Mouse (Mus musculus) forebrain, embryonic 16.5 days (tissue): ENCODE data around the gene Ghdc. TPM values are rescaled to one million over a fixed set of nuclear protein-coding genes. Genes with fewer than 3 reads are reported as not detected.

Experiments used
- ATAC-seq: fragments of 200-750 bp; cut with Nextera tagmentation; 2 replicates; pipeline ENCODE4 v1.8.0; 2017; ENCODE audit warnings: mild to moderate bottlenecking, moderate library complexity
- H3K27ac ChIP-seq: fragments of 300-500 bp; sonication (generic); 2 replicates; pipeline ENCODE4 v1.5.1; 2014; ENCODE audit warnings: low read length, control low read depth
- H3K27me3 ChIP-seq: fragments of 300-500 bp; sonication (generic); replicated peaks from 2 replicates; pipeline ENCODE4 v1.6.1; 2014; ENCODE audit warnings: low read length; ENCODE audit not compliant: control insufficient read depth, insufficient read depth
- H3K36me3 ChIP-seq: fragments of 300-500 bp; sonication (generic); 2 replicates; pipeline ENCODE4 v1.6.1; 2014; ENCODE audit not compliant: control insufficient read depth, insufficient read depth
- H3K4me1 ChIP-seq: fragments of 300-500 bp; sonication (generic); replicated peaks from 2 replicates; pipeline ENCODE4 v1.6.1; 2014; ENCODE audit warnings: low read length; ENCODE audit not compliant: control insufficient read depth, insufficient read depth
- H3K4me2 ChIP-seq: fragments of 300-500 bp; sonication (generic); 2 replicates; pipeline ENCODE4 v1.6.1; 2014; ENCODE audit warnings: mild to moderate bottlenecking, low read length, control low read depth
- H3K4me3 ChIP-seq: fragments of 300-500 bp; sonication (generic); replicated peaks from 2 replicates; pipeline ENCODE4 v1.5.1; 2014; ENCODE audit warnings: mild to moderate bottlenecking, low read length, control low read depth
- H3K9ac ChIP-seq: fragments of 300-500 bp; sonication (generic); replicated peaks from 2 replicates; pipeline ENCODE4 v1.6.1; 2014; ENCODE audit warnings: low read depth, low read length, control low read depth
- H3K9me3 ChIP-seq: fragments of 300-500 bp; sonication (generic); 2 replicates; pipeline ENCODE4 v1.6.1; 2016; ENCODE audit warnings: low read length; ENCODE audit not compliant: control insufficient read depth
- WGBS: fragments of 180-500 bp; shearing (Covaris S2); extraction: QIAGEN DNeasy Blood & Tissue Kit; methylation state at CpG from one replicate; pipeline ENCODE4 v1.1.7; 2014; 5-methylcytosine and 5-hydroxymethylcytosine counted together
- polyA plus RNA-seq: library from polyadenylated mRNA; unstranded; fragments of >200 nt; fragmentation: Nextera tagmentation; extraction: Ambion mirVana; gene quantifications from 2 replicates; pipeline ENCODE4 v1.2.1, GENCODE M21; 2015

Ghdc gene
- polyA plus RNA-seq, 1 experiment from 2014 or later = 5.0 TPM

- Histone ChIP-seq H3K4me1 (peaks cover 16% of the 10 kb centered on the region), H3K36me3 (no peaks in the 10 kb centered on the region), H3K9me3 (no peaks in the 10 kb centered on the region), H3K4me3 (no peak overlapping the region), H3K9ac (no peak overlapping the region), H3K27me3 (no peaks in the 10 kb centered on the region; the same call in 1 of the 2 replicates), H3K27ac (no peak overlapping the region), H3K4me2 (no peak overlapping the region)
- no peak for ATAC-seq
- WGBS = 71% methylated on average over 6 of the region's 6 CpGs
These were observed 14.3 kb downstream of the Ghdc start for GRCm38 (mm10) chr11:100756476-100756875.

- Histone ChIP-seq H3K4me3 (no peak overlapping the region), H3K36me3 (no peaks in the 10 kb centered on the region), H3K9ac (no peak overlapping the region), H3K9me3 (no peaks in the 10 kb centered on the region), H3K4me2 (no peak overlapping the region), H3K27ac (no peak overlapping the region), H3K4me1 (peaks cover 9% of the 10 kb centered on the region), H3K27me3 (no peaks in the 10 kb centered on the region; the same call in 1 of the 2 replicates)
- no peak for ATAC-seq
- WGBS = 89% methylated on average over 3 of the region's 3 CpGs
These were observed 16.1 kb downstream of the Ghdc start for GRCm38 (mm10) chr11:100754693-100755057.

DNA sequence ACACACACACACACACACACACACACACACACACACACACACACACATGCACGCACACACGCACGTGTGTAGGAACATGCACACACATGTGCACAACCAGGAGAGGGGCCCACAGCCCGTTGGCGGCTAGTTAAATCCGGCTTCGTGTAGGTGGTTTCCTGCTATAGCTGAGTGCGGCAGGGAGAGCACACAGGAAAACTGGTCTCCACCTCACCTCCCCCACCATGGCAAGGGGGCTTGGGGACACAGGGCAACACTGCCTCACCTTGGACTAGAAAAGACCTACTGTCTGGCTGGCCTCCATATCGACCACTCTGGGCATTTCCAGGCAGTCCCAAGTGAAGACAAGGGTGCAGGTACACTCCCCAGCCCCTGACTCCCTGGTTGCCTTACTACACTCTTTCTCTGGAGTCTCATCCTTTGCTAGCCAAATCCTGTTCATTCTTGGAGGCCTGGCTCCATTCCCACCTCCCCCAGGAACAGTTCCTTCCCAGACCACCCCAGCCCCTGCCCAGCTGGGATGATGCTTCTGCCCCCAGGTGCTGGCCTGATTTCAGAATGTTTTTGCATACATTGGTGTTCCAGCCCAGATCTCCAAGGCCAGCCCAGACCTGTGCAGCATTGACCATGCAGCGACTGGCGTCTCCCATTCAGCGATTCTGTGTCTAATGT, 16.6 kb downstream of the Ghdc start:
- H3K36me3 ChIP-seq = no peaks in the 10 kb centered on the region
- 90% methylated on average over 12 of the region's 12 CpGs for WGBS
- peaks cover 5% of the 10 kb centered on the region; the same call in 1 of the 2 replicates for H3K4me1 ChIP-seq
- H3K9ac ChIP-seq = no peak overlapping the region
- ATAC-seq = no peak
- no peak overlapping the region for H3K27ac ChIP-seq
- no peaks in the 10 kb centered on the region; the same call in 1 of the 2 replicates for H3K27me3 ChIP-seq
- H3K4me3 ChIP-seq = no peak overlapping the region
- H3K9me3 ChIP-seq = no peaks in the 10 kb centered on the region
- H3K4me2 ChIP-seq = no peak overlapping the region

GRCm38 (mm10) chr11:100752294-100752693, 18.5 kb downstream of the Ghdc start:
- Histone ChIP-seq H3K4me1 (no peaks in the 10 kb centered on the region), H3K9me3 (no peaks in the 10 kb centered on the region), H3K27ac (no peak overlapping the region), H3K4me2 (no peak overlapping the region), H3K36me3 (no peaks in the 10 kb centered on the region), H3K9ac (no peak overlapping the region), H3K27me3 (no peaks in the 10 kb centered on the region; the same call in 1 of the 2 replicates), H3K4me3 (no peak overlapping the region)
- WGBS = 38% methylated on average over 10 of the region's 10 CpGs
- ATAC-seq = no peak

DNA sequence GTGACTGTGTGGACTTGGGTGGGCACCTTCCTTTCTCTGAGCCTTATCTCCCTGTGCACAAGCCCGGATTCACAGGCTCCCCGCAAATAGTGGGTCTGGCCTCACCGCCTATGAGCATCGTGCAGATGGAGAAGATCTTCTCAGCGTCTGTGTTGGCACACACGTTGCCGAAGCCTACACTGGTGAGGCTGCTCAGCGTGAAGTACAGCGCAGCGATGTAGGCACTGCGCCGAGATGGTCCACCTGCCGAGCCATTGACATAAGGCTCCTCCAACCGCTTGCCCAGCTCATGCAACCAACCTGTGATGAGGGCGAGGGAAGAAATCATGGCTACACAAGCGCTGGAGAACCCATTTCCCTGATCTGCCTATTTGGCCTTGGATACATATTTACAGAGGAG, 20.6 kb downstream of the Ghdc start:
- WGBS = 94% methylated on average over 16 of the region's 16 CpGs
- Histone ChIP-seq H3K9me3 (no peaks in the 10 kb centered on the region), H3K27ac (no peak overlapping the region), H3K4me1 (no peaks in the 10 kb centered on the region), H3K36me3 (no peaks in the 10 kb centered on the region), H3K9ac (no peak overlapping the region), H3K4me3 (no peak overlapping the region), H3K27me3 (no peaks in the 10 kb centered on the region; the same call in 1 of the 2 replicates), H3K4me2 (no peak overlapping the region)
- ATAC-seq = no peak

GRCm38 (mm10) chr11:100749469-100749868, 21.3 kb downstream of the Ghdc start:
- 54% methylated on average over 25 of the region's 25 CpGs for WGBS
- H3K4me3 ChIP-seq = no peak overlapping the region
- H3K9me3 ChIP-seq = no peaks in the 10 kb centered on the region
- no peak for ATAC-seq
- H3K27me3 ChIP-seq = no peaks in the 10 kb centered on the region; the same call in 1 of the 2 replicates
- H3K36me3 ChIP-seq = no peaks in the 10 kb centered on the region
- no peaks in the 10 kb centered on the region for H3K4me1 ChIP-seq
- no peak overlapping the region for H3K4me2 ChIP-seq
- H3K9ac ChIP-seq = no peak overlapping the region
- H3K27ac ChIP-seq = no peak overlapping the region

GRCm38 (mm10) chr11:100748620-100749019, 22.1 kb downstream of the Ghdc start:
- H3K4me3 ChIP-seq = no peak overlapping the region
- H3K27me3 ChIP-seq = no peaks in the 10 kb centered on the region; the same call in 1 of the 2 replicates
- no peak overlapping the region for H3K27ac ChIP-seq
- no peak overlapping the region for H3K4me2 ChIP-seq
- no peak for ATAC-seq
- H3K9ac ChIP-seq = no peak overlapping the region
- no peaks in the 10 kb centered on the region for H3K9me3 ChIP-seq
- no peaks in the 10 kb centered on the region for H3K4me1 ChIP-seq
- WGBS = 82% methylated on average over 4 of the region's 4 CpGs
- H3K36me3 ChIP-seq = no peaks in the 10 kb centered on the region

GRCm38 (mm10) chr11:100747114-100747513, 23.6 kb downstream of the Ghdc start:
- 79% methylated on average over 5 of the region's 5 CpGs for WGBS
- H3K4me3 ChIP-seq = no peak overlapping the region
- H3K27me3 ChIP-seq = no peaks in the 10 kb centered on the region; the same call in 1 of the 2 replicates
- no peaks in the 10 kb centered on the region for H3K4me1 ChIP-seq
- no peaks in the 10 kb centered on the region for H3K9me3 ChIP-seq
- no peak overlapping the region for H3K4me2 ChIP-seq
- no peak overlapping the region for H3K27ac ChIP-seq
- H3K9ac ChIP-seq = no peak overlapping the region
- ATAC-seq = no peak
- H3K36me3 ChIP-seq = no peaks in the 10 kb centered on the region

- no peak for ATAC-seq
- H3K9ac ChIP-seq = no peak overlapping the region
These were observed 24.2 kb downstream of the Ghdc start for GRCm38 (mm10) chr11:100746546-100746945.

More at GRCm38 (mm10) chr11:100746546-100746945, 24.2 kb downstream of the Ghdc start:
- H3K4me1 ChIP-seq = no peaks in the 10 kb centered on the region
- H3K9me3 ChIP-seq = no peaks in the 10 kb centered on the region
- H3K4me3 ChIP-seq = no peak overlapping the region
- H3K27me3 ChIP-seq = no peaks in the 10 kb centered on the region; the same call in 1 of the 2 replicates
- H3K36me3 ChIP-seq = no peaks in the 10 kb centered on the region
- H3K4me2 ChIP-seq = no peak overlapping the region
- 79% methylated on average over 10 of the region's 10 CpGs for WGBS
- no peak overlapping the region for H3K27ac ChIP-seq
